Mouse (Mus musculus) lung, postnatal 0 days (tissue): ENCODE data around the gene Rtl1.

Source experiments
- CTCF ChIP-seq: IDR thresholded peaks from 2 replicates; pipeline ENCODE4 v1.5.1; 2016; ENCODE audit warnings: antibody characterized with exemption, mild to moderate bottlenecking
- EP300 ChIP-seq: IDR thresholded peaks from 2 replicates; pipeline ENCODE4 v1.6.1; 2016; ENCODE audit warnings: antibody characterized with exemption, mild to moderate bottlenecking, control low read depth

- TF ChIP-seq CTCF: no peak
- TF ChIP-seq EP300: no peak
Measured at GRCm38 (mm10) chr12:109541540-109541899, 58.6 kb downstream of the Rtl1 start.
